Mouse (Mus musculus) liver (tissue): Measurements from ENCODE around the gene Pbld1.
A peak's percentile ranks its signal among the peaks of the same experiment; 100 is the strongest.
"Not testable (repeated sequence)": the region's sequence is repeated elsewhere in the genome, so short reads cannot be mapped to it uniquely, and the experiment has no call there.

Source experiments
- DNase-seq: peaks from one replicate; pipeline ENCODE4 v3.0.0-alpha.2; 2020; ENCODE audit warnings: mixed read lengths

The Pbld1 gene

GRCm38 (mm10) chr10:63043154-63043553 is 16.8 kb upstream of the Pbld1 start:
- no peak for DNase-seq

GRCm38 (mm10) chr10:63047751-63048150 is 12.2 kb upstream of the Pbld1 start:
- no peak for DNase-seq

DNA sequence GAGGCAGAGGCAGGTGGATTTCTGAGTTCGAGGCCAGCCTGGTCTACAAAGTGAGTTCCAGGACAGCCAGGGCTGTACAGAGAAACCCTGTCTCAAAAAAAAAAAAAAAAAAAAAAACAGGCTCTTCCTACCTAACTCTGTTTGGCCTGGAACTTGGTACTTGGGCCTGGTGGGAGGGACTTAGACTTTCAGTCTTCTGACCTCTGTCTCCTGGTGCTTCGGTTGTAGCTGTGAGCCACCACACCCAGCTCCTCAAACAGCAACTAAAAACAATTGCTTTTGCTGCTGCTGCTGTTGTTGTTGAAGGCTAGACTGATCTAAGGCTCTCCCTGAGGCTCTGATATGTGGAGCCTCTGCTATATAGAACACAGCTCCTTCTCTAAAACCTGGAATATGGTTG is 10.9 kb upstream of the Pbld1 start:
- no peak for DNase-seq

- no peak for DNase-seq
Measured at GRCm38 (mm10) chr10:63051267-63051666, 8.7 kb upstream of the Pbld1 start.

GRCm38 (mm10) chr10:63052011-63052410 is 8.0 kb upstream of the Pbld1 start:
- DNase-seq, result no peak

GRCm38 (mm10) chr10:63053007-63053406 is 7.0 kb upstream of the Pbld1 start:
- no peak for DNase-seq

- not testable (repeated sequence) for DNase-seq
Measured at GRCm38 (mm10) chr10:63054071-63054470, 5.9 kb upstream of the Pbld1 start.

DNA sequence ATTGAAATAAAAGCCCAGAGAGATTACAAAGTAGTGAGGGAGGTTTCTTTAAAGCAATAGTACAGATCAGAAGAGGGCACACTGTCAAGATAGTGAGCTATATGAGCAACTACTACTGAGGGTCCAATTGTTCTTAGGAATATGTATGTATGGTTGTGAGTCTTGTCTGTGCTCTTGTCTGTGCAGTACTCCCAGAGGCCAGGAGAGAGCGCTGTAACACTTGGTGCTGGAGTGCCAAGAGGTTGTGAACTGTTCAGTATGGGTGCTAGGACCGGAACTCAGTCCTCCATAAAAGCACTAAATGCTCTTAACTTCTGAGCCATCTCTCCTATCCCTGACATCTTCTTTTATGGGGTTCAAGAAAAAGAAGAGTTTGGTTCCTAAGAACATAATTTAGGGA is 5.4 kb upstream of the Pbld1 start:
- DNase-seq, result no peak

DNA sequence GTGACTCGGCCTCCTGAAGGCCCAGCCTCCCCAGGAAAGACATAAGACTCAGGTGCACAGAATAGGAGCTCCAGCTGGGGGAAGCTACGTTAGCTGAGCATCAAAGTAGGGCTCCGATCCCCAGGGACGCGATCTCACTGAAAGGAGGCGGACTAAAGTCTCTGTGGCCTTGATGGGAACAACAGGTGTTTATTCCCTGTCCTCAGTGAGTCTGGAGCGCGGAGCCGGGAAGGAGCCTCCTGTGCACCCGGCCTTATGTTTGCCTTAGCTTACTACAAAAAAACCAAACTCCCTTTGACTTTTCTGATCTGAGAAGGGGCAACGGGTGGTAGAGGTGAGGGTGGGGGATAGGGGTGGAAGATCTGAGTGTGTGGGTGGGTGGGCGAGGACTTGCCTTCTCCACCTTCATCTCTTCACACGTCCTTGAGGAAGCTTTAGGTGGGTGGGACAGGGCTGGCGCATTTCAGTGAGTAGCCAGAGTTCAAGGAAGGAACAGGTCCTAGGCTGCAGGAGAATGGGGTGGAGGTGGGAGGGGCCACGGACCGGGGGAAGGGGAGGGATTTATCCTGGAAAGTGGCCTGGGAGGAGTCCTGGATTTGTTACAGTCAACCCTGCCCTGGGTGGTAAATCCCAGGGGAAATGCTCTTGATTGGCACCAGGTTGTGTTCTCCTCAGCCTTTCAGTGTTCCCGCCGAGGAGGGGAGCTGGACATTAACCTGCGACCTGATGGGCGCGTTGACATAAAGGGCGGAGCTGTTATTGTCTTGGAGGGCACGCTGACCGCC is 2.8 kb upstream of the Pbld1 start:
- DNase-seq, result no peak

- DNase-seq, result peak; percentile 42
Measured at GRCm38 (mm10) chr10:63060406-63060805, 444 bp downstream of the Pbld1 start.

- no peak for DNase-seq
Measured at GRCm38 (mm10) chr10:63061266-63061665, 1.3 kb downstream of the Pbld1 start.

- DNase-seq, result no peak
Measured at GRCm38 (mm10) chr10:63062696-63063095, 2.7 kb downstream of the Pbld1 start.

GRCm38 (mm10) chr10:63063365-63063764 is 3.4 kb downstream of the Pbld1 start:
- DNase-seq, result no peak

- no peak for DNase-seq
Measured at GRCm38 (mm10) chr10:63064516-63064915, 4.6 kb downstream of the Pbld1 start.

GRCm38 (mm10) chr10:63065561-63065960 is 5.6 kb downstream of the Pbld1 start:
- no peak for DNase-seq

DNA sequence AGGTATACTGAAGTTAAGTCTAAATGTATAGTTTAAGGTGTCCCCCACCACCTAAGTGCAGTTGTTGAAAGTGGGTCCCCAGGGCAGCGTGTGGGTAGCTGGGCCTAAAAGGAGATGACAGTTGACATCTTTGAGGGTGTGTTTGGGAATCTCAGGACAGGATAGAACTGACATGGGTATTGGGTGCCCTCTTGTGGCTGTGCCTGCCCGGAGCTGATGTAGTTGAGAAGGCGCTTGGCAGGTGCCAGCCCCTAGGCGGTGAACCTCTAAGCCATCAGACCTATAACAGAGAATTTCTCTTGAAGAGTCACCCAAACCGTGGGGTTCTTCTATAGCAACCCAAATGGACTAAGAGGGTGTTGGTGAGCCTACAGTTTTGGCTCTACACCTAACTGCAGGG is 6.0 kb downstream of the Pbld1 start:
- peak; percentile 72 for DNase-seq

GRCm38 (mm10) chr10:63086304-63086703 is 26.3 kb downstream of the Pbld1 start:
- peak; percentile 24 for DNase-seq

DNA sequence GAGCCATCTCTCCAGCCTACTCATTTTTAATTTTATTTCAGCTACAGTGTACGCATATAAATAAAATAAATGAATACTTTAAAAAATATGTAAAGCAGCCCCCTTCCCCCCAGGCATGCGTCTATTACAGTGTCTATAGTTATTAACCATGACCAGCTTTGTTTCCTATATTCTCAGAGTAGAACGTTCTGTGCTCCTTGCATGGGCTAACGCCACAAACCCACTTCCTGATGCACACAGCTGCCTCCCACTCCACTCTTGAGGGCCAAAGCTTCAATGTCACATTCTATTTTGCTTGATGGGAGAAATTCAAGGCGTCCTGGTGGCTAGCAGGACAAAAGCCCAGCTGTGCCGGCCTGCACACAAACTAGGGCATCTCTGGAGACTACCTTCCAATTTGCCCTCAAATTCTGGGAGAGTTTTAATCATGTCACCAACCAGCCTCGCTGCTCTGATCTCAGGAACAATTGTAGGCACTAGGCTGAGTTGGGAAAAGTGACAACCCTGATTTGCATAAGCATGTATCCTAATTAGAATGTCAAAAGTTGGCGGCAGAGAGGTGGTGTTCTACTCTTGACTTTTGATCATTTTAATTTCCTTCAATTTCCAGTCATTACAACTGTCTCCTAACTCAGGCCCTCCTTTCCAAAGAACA is 29.3 kb downstream of the Pbld1 start:
- DNase-seq, result no peak

DNA sequence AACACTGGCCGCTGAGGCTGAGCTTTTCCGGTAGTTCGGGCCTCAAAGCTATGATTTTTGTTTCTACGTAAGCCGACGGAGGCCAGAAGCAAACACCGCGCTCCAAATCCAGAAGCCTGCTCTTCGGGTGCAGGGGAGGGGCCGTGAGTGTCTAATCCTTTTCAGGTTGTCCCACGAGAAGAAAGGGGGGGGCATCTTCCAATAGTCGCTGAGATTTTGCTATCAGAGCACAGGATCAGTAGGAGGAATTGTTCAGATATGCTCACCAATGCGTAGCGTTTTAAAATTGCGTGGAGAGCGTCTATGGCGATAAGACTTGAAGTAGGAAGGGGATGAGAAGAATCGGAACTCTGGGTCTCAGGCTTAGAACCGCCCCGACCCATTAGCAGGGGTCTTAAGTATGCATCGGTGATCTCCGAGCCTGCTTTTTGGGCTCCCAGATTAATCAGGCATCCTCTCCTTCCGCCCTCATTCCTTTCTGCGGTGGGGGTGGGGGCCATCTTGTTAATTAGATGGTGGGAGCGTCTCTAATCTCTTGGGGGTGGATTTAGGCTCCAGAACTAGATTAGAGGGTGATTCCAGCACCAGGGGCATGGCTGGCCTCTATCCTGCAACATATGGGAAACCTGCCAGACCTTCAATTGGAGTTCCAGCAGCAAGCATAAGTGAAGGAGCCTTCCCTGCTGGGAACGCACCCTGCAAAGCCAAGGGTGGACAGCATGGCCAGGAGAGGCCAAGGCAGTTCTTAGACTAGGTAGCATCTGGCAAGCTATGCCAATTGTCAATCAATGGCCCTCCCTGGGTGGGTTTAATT is 30.0 kb downstream of the Pbld1 start:
- no peak for DNase-seq

- DNase-seq, result no peak
Measured at GRCm38 (mm10) chr10:63091915-63092314, 32.0 kb downstream of the Pbld1 start.

DNA sequence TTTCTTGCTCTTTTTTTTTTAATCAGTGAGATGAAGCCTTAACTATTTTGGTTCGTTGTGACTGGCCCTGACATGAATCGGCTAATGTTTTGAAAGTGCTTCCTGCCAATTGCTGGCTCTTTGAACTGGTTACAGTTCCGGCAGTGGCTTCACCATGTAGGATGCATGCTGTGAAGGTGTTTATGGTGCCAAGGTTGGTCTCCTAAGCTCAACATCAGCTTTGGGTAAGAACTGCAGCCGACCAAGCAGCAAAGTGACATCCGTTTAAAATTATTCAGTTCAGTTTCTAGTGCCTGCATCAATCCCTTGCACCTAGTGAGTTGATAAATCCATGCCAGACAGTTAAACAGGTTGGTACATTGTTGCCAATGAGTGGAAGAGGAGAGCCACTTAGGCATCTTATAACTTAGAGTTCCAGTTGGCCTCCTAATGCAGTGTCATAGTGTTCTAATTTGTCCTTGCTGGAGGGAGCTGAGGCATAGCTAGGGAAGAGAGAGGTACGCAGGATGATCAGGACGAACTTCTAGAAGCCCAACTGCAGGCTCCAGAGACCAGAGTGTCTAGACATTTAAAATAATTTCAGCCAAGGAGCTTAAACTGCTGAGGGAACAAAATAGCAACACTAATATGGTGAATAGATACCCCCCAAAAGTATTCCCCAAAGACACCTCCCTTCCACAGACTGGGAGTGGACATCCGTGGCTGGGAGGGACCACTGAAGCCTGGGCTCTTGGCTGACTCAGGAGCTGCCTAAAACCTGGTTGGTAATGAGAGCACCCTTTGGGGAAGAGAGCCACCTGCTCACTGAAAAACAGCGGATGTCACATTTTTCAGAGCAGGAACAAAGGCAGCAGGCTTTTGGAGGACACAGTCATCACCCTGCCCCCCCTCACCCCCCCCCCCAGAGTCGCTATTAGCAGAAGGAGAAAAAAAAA is 32.9 kb downstream of the Pbld1 start:
- DNase-seq, result no peak

- DNase-seq, result no peak
Measured at GRCm38 (mm10) chr10:63096757-63097156, 36.8 kb downstream of the Pbld1 start.
